Mouse (Mus musculus) kidney, postnatal 0 days (tissue): Measurements from ENCODE around the gene Pik3r2. TPM values are rescaled to one million over a fixed set of nuclear protein-coding genes. Genes with fewer than 3 reads are reported as not detected.

ENCODE experiments used
- ATAC-seq: fragments of 200-750 bp; cut with Nextera tagmentation; replicated peaks from 2 replicates; pipeline ENCODE4 v1.8.0; 2017; ENCODE audit warnings: low read depth, moderate number of reproducible peaks, moderate TSS enrichment, moderate library complexity; ENCODE audit not compliant: low FRiP score
- DNase-seq: peaks from one replicate; pipeline ENCODE4 v3.0.0-alpha.2; 2016; ENCODE audit warnings: low spot score
- H3K27ac ChIP-seq: fragments of 300-500 bp; sonication (generic); 2 replicates; pipeline ENCODE4 v1.5.1; 2014; ENCODE audit warnings: mild to moderate bottlenecking
- H3K27me3 ChIP-seq: fragments of 300-500 bp; sonication (generic); 2 replicates; pipeline ENCODE4 v1.6.1; 2014; ENCODE audit warnings: low read length, mixed read lengths; ENCODE audit not compliant: insufficient read depth
- H3K36me3 ChIP-seq: fragments of 300-500 bp; sonication (generic); 2 replicates; pipeline ENCODE4 v1.6.1; 2014; ENCODE audit warnings: low read length, mixed read lengths; ENCODE audit not compliant: insufficient read depth
- H3K4me1 ChIP-seq: fragments of 300-500 bp; sonication (generic); replicated peaks from 2 replicates; pipeline ENCODE4 v1.6.1; 2014; ENCODE audit warnings: antibody characterized with exemption, low read length, mixed read lengths; ENCODE audit not compliant: insufficient read depth
- H3K4me2 ChIP-seq: fragments of 300-500 bp; sonication (generic); 2 replicates; pipeline ENCODE4 v1.6.1; 2014; ENCODE audit warnings: mild to moderate bottlenecking, low read length, moderate library complexity, mixed read lengths
- H3K4me3 ChIP-seq: fragments of 300-500 bp; sonication (generic); replicated peaks from 2 replicates; pipeline ENCODE4 v1.5.1; 2014; ENCODE audit warnings: low read depth, low read length
- H3K9ac ChIP-seq: fragments of 300-500 bp; sonication (generic); 2 replicates; pipeline ENCODE4 v1.6.1; 2014; ENCODE audit warnings: low read depth, low read length
- H3K9me3 ChIP-seq: fragments of 300-500 bp; sonication (generic); replicated peaks from 2 replicates; pipeline ENCODE4 v1.6.1; 2016; ENCODE audit warnings: low read length, inconsistent platforms, mixed read lengths
- CTCF ChIP-seq: IDR thresholded peaks from 2 replicates; pipeline ENCODE4 v1.5.1; 2016; ENCODE audit warnings: antibody characterized with exemption, low read depth, mild to moderate bottlenecking, moderate library complexity
- WGBS: fragments of 180-500 bp; shearing (Covaris S2); extraction: QIAGEN DNeasy Blood & Tissue Kit; methylation state at CpG from one replicate; pipeline ENCODE4 v1.1.7; 2014; 5-methylcytosine and 5-hydroxymethylcytosine counted together
- polyA plus RNA-seq: library from polyadenylated mRNA; unstranded; fragments of >200 nt; fragmentation: Nextera tagmentation; extraction: Ambion mirVana; gene quantifications from 2 replicates; pipeline ENCODE4 v1.2.1, GENCODE M21; 2015

Gene Pik3r2
- polyA plus RNA-seq, 1 experiment from 2014 or later: 43.8 TPM

DNA sequence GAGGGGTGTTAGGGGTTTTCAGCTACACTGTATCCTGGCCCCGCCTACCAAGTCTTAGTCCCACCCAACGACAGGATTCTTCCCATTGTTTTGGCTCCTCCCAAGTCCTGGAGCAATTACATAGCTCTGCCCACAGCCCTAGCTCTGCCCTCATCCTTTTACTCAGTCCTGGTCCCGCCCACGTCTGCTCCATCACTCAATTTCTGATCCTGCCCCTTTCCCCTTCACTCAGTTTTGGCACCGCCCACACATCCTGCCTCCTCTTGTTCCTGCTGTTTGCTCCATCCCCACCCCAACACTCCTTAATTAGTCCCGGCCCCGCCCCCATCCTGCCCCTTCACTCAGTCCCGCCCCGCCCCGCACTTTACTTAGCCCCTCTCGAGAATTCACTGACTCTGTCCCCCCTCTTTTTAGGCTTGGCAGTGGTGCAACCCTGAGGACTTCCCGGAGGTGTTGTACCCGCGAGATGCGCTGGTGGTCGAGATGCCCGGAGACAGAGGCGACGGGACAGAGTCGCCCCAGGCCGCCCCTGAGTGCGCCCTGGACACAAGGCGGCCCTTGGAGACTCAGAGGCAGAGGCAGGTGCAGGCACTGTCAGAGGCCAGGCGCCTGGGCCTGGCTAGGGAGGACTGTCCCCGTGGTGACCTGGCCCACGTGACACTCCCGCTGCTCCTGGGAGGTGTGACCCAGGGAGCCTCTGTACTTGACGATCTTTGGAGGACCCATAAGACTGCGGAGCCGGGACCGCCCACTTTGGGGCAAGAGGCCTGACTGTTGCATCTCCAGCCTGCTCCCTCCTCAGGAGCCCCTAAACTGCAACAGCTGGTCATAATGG lies 43.8 kb upstream of the Pik3r2 start:
- Histone ChIP-seq H3K4me2 (peak overlapping the region; percentile 44), H3K36me3 (no peaks in the 10 kb centered on the region), H3K4me1 (no peaks in the 10 kb centered on the region), H3K9ac (no peak overlapping the region), H3K27ac (no peak overlapping the region), H3K27me3 (no peaks in the 10 kb centered on the region), H3K9me3 (no peaks in the 10 kb centered on the region), H3K4me3 (no peak overlapping the region)
- TF ChIP-seq CTCF: no peak
- ATAC-seq (peak; percentile 83), DNase-seq (peak; percentile 95)
- WGBS: 5% methylated on average over 30 of the region's 31 CpGs

DNA sequence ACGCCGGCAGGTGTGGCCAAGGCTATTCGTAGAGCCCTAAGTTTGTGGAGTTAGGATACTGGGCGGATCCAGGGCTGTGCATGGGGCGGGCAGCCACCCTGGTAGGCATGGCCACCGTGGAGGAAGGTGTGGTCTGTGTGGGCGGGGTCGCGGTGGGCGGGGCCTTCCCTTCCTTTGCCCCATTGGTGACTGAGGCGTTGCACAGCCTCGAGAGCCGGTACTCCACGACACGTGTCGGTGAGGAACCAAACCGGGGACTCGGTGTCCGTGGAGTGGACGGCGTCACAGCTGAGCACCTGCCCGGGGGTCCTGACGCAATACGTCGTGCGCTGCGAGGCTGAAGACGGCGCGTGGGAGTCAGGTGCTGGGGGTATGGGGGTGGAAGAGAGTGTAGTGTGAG lies 40.2 kb upstream of the Pik3r2 start:
- WGBS: 6% methylated on average over 30 of the region's 30 CpGs
- DNase-seq (no peak), ATAC-seq (peak; percentile 56)
- no peak for TF ChIP-seq CTCF
- Histone ChIP-seq H3K9me3 (no peaks in the 10 kb centered on the region), H3K36me3 (no peaks in the 10 kb centered on the region), H3K4me3 (no peak overlapping the region), H3K27me3 (no peaks in the 10 kb centered on the region), H3K9ac (no peak overlapping the region), H3K27ac (no peak overlapping the region), H3K4me1 (no peaks in the 10 kb centered on the region), H3K4me2 (peak overlapping the region; percentile 42)

- Histone ChIP-seq H3K9me3 (no peaks in the 10 kb centered on the region), H3K36me3 (no peaks in the 10 kb centered on the region), H3K9ac (no peak overlapping the region), H3K27ac (no peak overlapping the region), H3K4me1 (no peaks in the 10 kb centered on the region; the same call in 1 of the 2 replicates), H3K27me3 (no peaks in the 10 kb centered on the region), H3K4me2 (no peak overlapping the region), H3K4me3 (no peak overlapping the region)
- ATAC-seq (no peak), DNase-seq (no peak)
- no peak for TF ChIP-seq CTCF
- 28% methylated on average over 4 of the region's 4 CpGs for whole genome bisulfite sequencing
Measured at GRCm38 (mm10) chr8:70812885-70813284, 36.4 kb upstream of the Pik3r2 start.

DNA sequence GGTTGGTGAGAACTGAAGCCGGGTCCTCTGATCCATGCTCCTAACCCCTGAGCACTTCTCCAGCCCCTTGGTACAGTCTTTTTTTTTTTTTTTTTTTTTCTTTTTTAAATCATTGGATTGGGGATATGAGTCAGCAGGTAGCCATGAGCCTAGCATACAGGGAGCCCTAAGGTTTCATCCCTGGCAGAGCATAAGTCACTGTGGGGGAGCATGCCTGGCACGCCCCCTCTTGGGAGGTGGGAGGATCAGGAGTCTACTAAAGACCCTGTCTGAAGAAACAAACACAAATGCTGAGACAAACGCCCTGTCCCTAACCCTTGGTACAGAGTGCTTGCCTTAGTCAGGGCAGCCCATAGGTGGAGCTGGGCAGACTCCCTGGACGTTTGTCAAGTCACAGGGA lies 35.5 kb upstream of the Pik3r2 start:
- no peaks in the 10 kb centered on the region for H3K9me3 ChIP-seq
- 34% methylated on average over 4 of the region's 4 CpGs for WGBS

GRCm38 (mm10) chr8:70810962-70811680 lies 34.6 kb upstream of the Pik3r2 start:
- DNase-seq (no peak), ATAC-seq (no peak)
- Histone ChIP-seq H3K36me3 (no peaks in the 10 kb centered on the region), H3K4me3 (no peak overlapping the region), H3K27me3 (no peaks in the 10 kb centered on the region), H3K4me1 (no peaks in the 10 kb centered on the region; the same call in 1 of the 2 replicates), H3K27ac (no peak overlapping the region), H3K9me3 (no peaks in the 10 kb centered on the region), H3K9ac (no peak overlapping the region), H3K4me2 (no peak overlapping the region)
- WGBS: 67% methylated on average over 20 of the region's 20 CpGs
- no peak for TF ChIP-seq CTCF

More for the DNA sequence above, 35.5 kb upstream of the Pik3r2 start:
- TF ChIP-seq CTCF: 0 out of 2 replicates have a peak, but pooled peaks have one; percentile 2
- no peak for ATAC-seq
- DNase-seq: no peak
- Histone ChIP-seq H3K27ac (no peak overlapping the region), H3K4me2 (no peak overlapping the region), H3K4me1 (no peaks in the 10 kb centered on the region; the same call in 1 of the 2 replicates), H3K27me3 (no peaks in the 10 kb centered on the region), H3K4me3 (no peak overlapping the region), H3K36me3 (no peaks in the 10 kb centered on the region), H3K9ac (no peak overlapping the region)

DNA sequence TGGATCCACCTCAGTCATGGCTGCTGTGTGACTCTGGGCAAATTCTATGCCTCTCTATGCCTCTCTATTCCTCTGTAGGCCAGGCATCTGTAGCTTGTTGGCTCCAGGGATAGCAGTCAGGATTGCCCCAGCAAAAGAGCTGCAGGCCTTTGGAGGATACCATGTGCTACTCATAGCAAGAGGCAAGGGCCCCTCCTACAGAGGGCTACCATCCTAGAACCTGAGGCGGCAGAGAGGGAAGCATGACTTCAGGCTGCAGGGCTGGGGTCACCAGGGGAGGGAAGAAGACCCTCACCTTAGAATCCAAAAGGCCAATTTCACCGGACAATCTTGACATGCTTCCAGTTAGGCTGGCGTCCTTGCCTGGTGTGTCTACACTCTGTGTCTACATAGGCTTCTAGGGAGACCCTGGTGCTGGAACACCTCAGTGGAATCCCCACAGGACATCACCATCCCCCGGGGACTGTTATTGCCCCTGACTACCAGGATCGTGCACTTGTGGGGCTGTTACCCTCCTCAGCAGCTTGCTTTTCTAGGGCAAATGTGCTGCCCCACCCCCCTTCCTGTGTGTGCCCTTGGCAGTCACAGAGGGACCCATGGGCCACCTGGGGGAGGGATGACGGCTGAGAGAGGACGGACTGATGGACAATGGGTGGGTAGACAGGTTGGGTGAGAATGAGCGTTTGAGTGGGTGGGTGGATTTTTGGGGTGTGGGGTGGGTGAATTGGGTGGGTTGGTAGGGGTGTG lies 32.6 kb upstream of the Pik3r2 start:
- WGBS: 74% methylated on average over 8 of the region's 8 CpGs
- peaks cover 5% of the 10 kb centered on the region for H3K4me1 ChIP-seq
- no peak overlapping the region for H3K27ac ChIP-seq
- no peaks in the 10 kb centered on the region for H3K27me3 ChIP-seq
- no peak overlapping the region for H3K4me3 ChIP-seq
- no peaks in the 10 kb centered on the region for H3K36me3 ChIP-seq
- no peaks in the 10 kb centered on the region for H3K9me3 ChIP-seq
- H3K9ac ChIP-seq: no peak overlapping the region
- ATAC-seq: no peak
- no peak for TF ChIP-seq CTCF
- DNase-seq: no peak
- H3K4me2 ChIP-seq: no peak overlapping the region
